Mouse (Mus musculus) neutrophil, adult 5-6 weeks (primary cell): ENCODE data around the gene Olfr835. TPM values are rescaled to one million over a fixed set of nuclear protein-coding genes. Genes with fewer than 3 reads are reported as not detected.

Experiments used
- ATAC-seq: fragments of 151-379, 151-347 bp; 2 replicates; pipeline ENCODE4 v1.8.0; 2017; ENCODE audit warnings: mild to moderate bottlenecking, moderate TSS enrichment; ENCODE audit not compliant: insufficient number of reproducible peaks, poor library complexity, low FRiP score, severe bottlenecking; ENCODE audit errors: extremely low read depth
- total RNA-seq: library from RNA; stranded (forward); fragments of 200-1000 nt; gene quantifications from 2 replicates; pipeline ENCODE4 v1.2.3, GENCODE M21; 2017

Gene Olfr835
- 0.23 TPM in 1 of 2 replicates, not detected in the other for total RNA-seq

DNA sequence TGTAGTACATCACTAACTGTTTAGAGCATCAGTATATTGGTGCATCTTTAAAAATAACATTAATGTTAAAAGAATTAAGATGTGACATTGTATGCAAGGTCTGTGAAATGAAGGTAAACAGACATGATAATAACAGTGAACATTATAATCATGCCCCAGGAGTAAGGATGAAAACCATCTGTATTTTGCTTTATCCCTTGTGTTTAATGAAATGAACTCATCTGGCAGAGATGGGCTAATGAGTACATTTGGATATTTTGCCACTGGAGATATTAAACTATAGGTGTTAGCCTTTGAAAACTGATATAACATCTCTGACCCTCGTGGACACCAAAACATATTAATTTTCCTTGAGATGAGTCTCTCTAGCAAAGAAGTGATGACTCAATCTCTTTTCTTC, at the start of gene Olfr835:
Olfr835 (plus strand) TSS at position 301 of the 400 bp plus-strand sequence.
- no peak for ATAC-seq

DNA sequence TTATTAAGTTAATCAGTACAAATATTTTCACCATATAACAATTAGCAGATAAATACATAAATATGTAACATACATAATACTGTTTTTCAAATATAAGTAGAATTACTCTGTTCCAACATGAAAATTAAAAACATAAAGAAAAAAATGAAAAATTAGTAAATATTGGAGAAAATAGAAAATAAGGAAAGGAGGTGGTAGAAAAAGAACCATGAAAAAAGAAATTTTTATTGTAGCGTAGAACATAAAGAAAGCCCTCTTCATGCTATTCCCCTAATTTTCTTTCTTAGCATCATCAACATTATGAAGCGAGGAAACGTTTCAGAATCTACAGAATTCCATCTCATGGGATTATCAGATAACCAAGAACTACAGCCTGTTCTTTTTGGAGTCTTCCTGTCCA, 44.8 kb upstream of the Olfr835 start, which contains the start of gene Olfr834:
Olfr834 (plus strand) TSS at position 301 of the 400 bp plus-strand sequence.
- no peak for ATAC-seq

DNA sequence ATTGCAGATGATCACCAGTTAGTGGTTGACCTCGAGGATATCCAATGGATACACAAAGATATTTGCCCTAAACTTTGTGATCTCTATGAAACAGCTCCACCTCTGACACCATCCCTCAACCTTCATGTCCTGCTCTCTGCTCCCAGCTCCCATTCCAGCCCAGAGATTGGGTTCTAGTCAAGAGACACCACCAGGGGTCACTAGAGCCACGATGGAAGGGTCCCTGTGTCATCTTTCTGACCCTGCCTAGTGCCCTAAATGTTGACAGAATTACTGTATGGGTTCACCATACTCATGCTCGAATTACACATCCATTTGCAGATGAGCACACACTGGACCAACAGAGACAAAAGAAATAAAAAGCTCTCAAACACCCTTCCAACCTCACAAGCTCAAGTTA, 52.5 kb downstream of the Olfr835 start:
- no peak for ATAC-seq

Other genes with a start within 250 kb of the Olfr835 start
- gene Olfr828, start 213.2 kb upstream of the Olfr835 start, total RNA-seq = not detected in 2 replicates
- gene Olfr829, start 177.8 kb upstream of the Olfr835 start, total RNA-seq = not detected in 2 replicates
- 0.37 TPM in 1 of 2 replicates, not detected in the other for gene Olfr830, start 158.0 kb upstream of the Olfr835 start, total RNA-seq
- gene Olfr832, start 95.6 kb upstream of the Olfr835 start, total RNA-seq = not detected in 2 replicates
- gene Olfr834, start 44.7 kb upstream of the Olfr835 start, total RNA-seq = not detected in 2 replicates
- gene Olfr836, start 87.6 kb downstream of the Olfr835 start, total RNA-seq = not detected in 2 replicates
- 0.12 TPM in 1 of 2 replicates, not detected in the other for gene Olfr837, start 103.6 kb downstream of the Olfr835 start, total RNA-seq
- gene Olfr839-ps1, start 144.6 kb downstream of the Olfr835 start, total RNA-seq = under 0.01 and 0.12 TPM in 2 replicates
- gene Olfr843, start 219.3 kb downstream of the Olfr835 start, total RNA-seq = not detected in 2 replicates